Mouse (Mus musculus) ES-Bruce4 (cell line): Measurements from ENCODE around the gene Cdca7.

ENCODE experiments used
- CTCF ChIP-seq: IDR thresholded peaks from one replicate; pipeline ENCODE4 v1.8.1; 2011; ENCODE audit warnings: low read depth, low read length
- POLR2A ChIP-seq: IDR thresholded peaks from one replicate; pipeline ENCODE4 v1.8.1; 2011; ENCODE audit warnings: low read length; ENCODE audit not compliant: insufficient read depth

GRCm38 (mm10) chr2:72508891-72509290 lies 32.9 kb downstream of the Cdca7 start:
- no peak for TF ChIP-seq POLR2A
- TF ChIP-seq CTCF, result no peak
